Mouse (Mus musculus) CH12.LX (cell line): ENCODE data around the gene Ttc39b.

Experiments
- BHLHE40 ChIP-seq: IDR thresholded peaks from 2 replicates; pipeline ENCODE4 v1.6.1; 2011; ENCODE audit warnings: mild to moderate bottlenecking, low read depth, low read length, improper control_type of control experiment
- CHD1 ChIP-seq: IDR thresholded peaks from 2 replicates; pipeline ENCODE4 v1.6.1; 2012; ENCODE audit warnings: low read depth, low read length, improper control_type of control experiment, inconsistent platforms
- CTCF ChIP-seq, 2 experiments: IDR thresholded peaks in 1 of 2; conservative IDR thresholded peaks in 1 of 2; 2 replicates each; pipeline ENCODE4 v1.5.1; 2011 to 2012; ENCODE audit warnings: low read depth in 2 of 2, low read length in 2 of 2, improper control_type of control experiment in 1 of 2, inconsistent platforms in 1 of 2, mild to moderate bottlenecking in 1 of 2, moderate library complexity in 1 of 2
- EP300 ChIP-seq: IDR thresholded peaks from 2 replicates; pipeline ENCODE4 v1.6.1; 2011; ENCODE audit warnings: low read length, improper control_type of control experiment
- GABPA ChIP-seq: IDR thresholded peaks from 2 replicates; pipeline ENCODE4 v1.6.1; 2012; ENCODE audit warnings: low read depth, low read length, improper control_type of control experiment, inconsistent platforms; ENCODE audit not compliant: insufficient replicate concordance
- KAT2A ChIP-seq: IDR thresholded peaks from 2 replicates; pipeline ENCODE4 v1.6.1; 2012; ENCODE audit warnings: low read length, improper control_type of control experiment, inconsistent platforms; ENCODE audit not compliant: insufficient replicate concordance
- MEF2A ChIP-seq: IDR thresholded peaks from 2 replicates; pipeline ENCODE4 v1.6.1; 2014; ENCODE audit warnings: low read depth, mild to moderate bottlenecking, inconsistent platforms, low read length, improper control_type of control experiment, borderline replicate concordance
- PAX5 ChIP-seq: IDR thresholded peaks from 2 replicates; pipeline ENCODE4 v1.6.1; 2012; ENCODE audit warnings: low read length, inconsistent platforms, mixed read lengths
- POLR2A ChIP-seq: IDR thresholded peaks from 2 replicates; pipeline ENCODE4 v1.6.1; 2011; ENCODE audit warnings: low read depth, mild to moderate bottlenecking, improper control_type of control experiment, low read length
- SMC3 ChIP-seq: IDR thresholded peaks from 2 replicates; pipeline ENCODE4 v1.6.1; 2011; ENCODE audit warnings: low read depth, low read length, improper control_type of control experiment
- UBTF ChIP-seq: IDR thresholded peaks from 2 replicates; pipeline ENCODE4 v1.6.1; 2012; ENCODE audit warnings: low read depth, mild to moderate bottlenecking, inconsistent platforms, low read length, improper control_type of control experiment, moderate library complexity
- ZKSCAN1 ChIP-seq: IDR thresholded peaks from 2 replicates; pipeline ENCODE4 v1.6.1; 2012; ENCODE audit warnings: low read depth, inconsistent platforms, low read length, improper control_type of control experiment, borderline replicate concordance

DNA sequence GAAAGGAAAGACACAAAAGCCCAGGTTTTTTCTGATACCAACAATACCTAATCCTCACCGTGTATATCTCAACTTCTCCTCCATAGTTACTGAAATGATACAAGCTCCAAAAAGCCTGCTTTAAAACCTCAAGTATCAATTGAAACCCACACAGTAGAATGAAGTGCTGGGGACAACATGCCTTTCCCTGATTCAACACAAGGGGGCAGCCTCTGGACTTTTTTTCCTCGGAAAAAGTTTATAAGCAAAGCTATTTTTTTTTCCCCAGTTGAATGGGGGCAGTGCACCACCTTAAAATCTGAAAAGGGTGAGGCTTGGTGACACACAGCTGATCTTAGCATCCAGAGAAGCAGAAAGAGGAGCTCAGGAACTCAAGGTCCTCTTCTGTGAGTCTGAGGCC lies 62.1 kb downstream of the Ttc39b start:
- TF ChIP-seq ZKSCAN1, result no peak
- peak; percentile 63 to 79; a peak in 3 of 4 replicates for TF ChIP-seq CTCF (conservative IDR thresholded peaks at IDR 0.05 in 1 of 2, IDR thresholded peaks at IDR 0.05 in 1 of 2; ENCODE audit: low read depth in 2 of 2, low read length in 2 of 2)
- no peak for TF ChIP-seq CHD1
- no peak for TF ChIP-seq EP300
- no peak for TF ChIP-seq MEF2A
- TF ChIP-seq PAX5, result no peak
- peak; percentile 78 for TF ChIP-seq SMC3
- no peak for TF ChIP-seq POLR2A
- no peak for TF ChIP-seq UBTF
- no peak for TF ChIP-seq GABPA
- TF ChIP-seq KAT2A, result no peak
- TF ChIP-seq BHLHE40, result no peak
